Mouse (Mus musculus) embryonic facial prominence, embryonic 12.5 days (tissue): Measurements from ENCODE around the gene Gm648. TPM values are rescaled to one million over a fixed set of nuclear protein-coding genes. Genes with fewer than 3 reads are reported as not detected.

Experiments
- microRNA-seq: library from miRNA; unstranded; fragments of <30 nt; microRNA quantifications from one replicate; pipeline ENCODE4, GENCODE M21; 2017
- polyA plus RNA-seq: library from polyadenylated mRNA; unstranded; fragments of >200 nt; fragmentation: Nextera tagmentation; extraction: Ambion mirVana; gene quantifications from 2 replicates; pipeline ENCODE4 v1.2.1, GENCODE M21; 2016

The Gm648 gene
- polyA plus RNA-seq, 1 experiment from 2014 or later = not detected

Small RNA genes lying within 50 kb of the gene (microRNA-seq; reads per million reads assigned to microRNA genes)
- gene Mir5116 = not detected

Other genes with a start within 250 kb of the Gm648 start
- gene Zfp449, start 203.2 kb downstream of the Gm648 start, polyA plus RNA-seq = 7.9 and 8.8 TPM in 2 replicates
- gene Smim10l2a, start 175.0 kb downstream of the Gm648 start, polyA plus RNA-seq = 8.8 and 9.0 TPM in 2 replicates
- 0.61 TPM in 1 of 2 replicates, not detected in the other for gene Gm2174, start 101.6 kb downstream of the Gm648 start, polyA plus RNA-seq
- gene Ints6l, start 94.7 kb downstream of the Gm648 start, polyA plus RNA-seq = 24.3 and 26.5 TPM in 2 replicates
- gene Gm10477, start 24.9 kb downstream of the Gm648 start, polyA plus RNA-seq = not detected in 2 replicates
- 28.1 and 29.0 TPM in 2 replicates for gene Mmgt1, start 48.5 kb upstream of the Gm648 start, polyA plus RNA-seq
- gene Slc9a6, start 60.2 kb upstream of the Gm648 start, polyA plus RNA-seq = 17.7 and 18.0 TPM in 2 replicates
- 43.8 and 45.8 TPM in 2 replicates for gene Fhl1, start 182.2 kb upstream of the Gm648 start, polyA plus RNA-seq